Mouse (Mus musculus): Measurements from ENCODE around the gene Cdk9.

DNA sequence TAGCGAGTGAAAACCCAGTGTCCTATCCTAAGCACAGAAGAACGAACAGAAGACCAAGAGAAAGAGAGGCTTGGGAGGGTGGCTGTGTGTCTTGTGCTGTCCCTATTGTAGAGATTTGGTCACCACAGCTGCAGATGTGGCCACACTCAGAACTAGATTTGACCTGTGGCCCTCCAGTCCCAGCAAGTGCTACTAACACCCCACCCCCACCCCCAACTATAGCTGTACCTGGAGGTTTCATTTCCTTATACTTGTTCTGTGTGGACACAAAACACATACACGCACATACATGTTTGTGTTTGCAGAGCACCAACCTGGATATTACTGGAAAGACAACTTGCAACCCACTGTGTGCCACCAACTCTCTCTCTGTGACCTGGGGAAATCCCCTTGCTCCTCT is 7.2 kb upstream of the Cdk9 start:
- no peak for TF ChIP-seq CTCF (IDR thresholded peaks at IDR 0.05; ENCODE audit: borderline replicate concordance, extremely low read depth, insufficient read depth, insufficient read length)
- TF ChIP-seq POLR2A (IDR thresholded peaks at IDR 0.05; ENCODE audit: borderline replicate concordance, extremely low read depth, insufficient read depth, insufficient read length, poor library complexity, severe bottlenecking), result no peak
